Mouse (Mus musculus): Measurements from ENCODE around the gene Hsf4. TPM values are rescaled to one million over a fixed set of nuclear protein-coding genes. Genes with fewer than 3 reads are reported as not detected.

Gene Hsf4
- total RNA-seq, 2 experiments from 2014 or later: 11.5 to 12.0 TPM

DNA sequence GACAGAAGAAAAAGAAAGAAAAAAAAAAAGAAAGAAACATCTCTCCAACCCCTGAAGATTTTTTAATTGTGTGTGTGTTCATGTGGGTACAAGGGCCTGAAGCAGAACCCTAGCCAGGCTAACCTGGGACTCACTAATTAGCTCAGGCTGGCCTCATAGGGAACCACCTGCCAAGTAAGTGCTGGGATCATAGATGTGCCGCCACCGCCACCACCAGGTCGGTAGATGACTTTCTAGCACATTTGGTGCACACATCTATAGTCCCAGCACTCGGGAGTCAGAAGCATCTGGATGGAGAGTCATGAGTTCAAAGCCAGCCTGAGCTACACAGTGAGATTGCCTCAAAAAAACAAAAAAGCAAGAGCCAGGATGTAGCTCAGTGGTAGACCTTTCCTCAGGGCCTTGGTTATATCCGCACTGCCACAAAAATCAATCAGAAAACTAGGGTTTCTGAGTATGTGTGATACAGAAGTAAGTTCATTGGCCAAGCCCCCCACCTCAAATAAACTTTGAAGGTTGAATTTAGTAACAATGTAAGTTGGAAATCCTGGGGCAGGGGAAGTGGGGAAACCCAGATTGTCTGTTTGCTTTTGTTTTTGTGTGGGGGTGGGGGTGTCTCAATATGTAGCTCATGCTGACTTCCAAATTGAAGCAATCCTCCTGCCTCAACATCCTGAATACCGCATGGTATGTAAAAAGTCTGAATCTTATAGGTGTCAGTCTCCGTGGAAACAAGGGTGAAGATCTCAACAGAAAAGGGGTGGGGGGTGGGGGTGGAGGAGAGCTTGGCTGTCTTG is 12.1 kb upstream of the Hsf4 start:
- no peak for DNase-seq (ENCODE audit: low spot score in 2 of 2)
- intact Hi-C loops (cut with DNase I): no loop called here

DNA sequence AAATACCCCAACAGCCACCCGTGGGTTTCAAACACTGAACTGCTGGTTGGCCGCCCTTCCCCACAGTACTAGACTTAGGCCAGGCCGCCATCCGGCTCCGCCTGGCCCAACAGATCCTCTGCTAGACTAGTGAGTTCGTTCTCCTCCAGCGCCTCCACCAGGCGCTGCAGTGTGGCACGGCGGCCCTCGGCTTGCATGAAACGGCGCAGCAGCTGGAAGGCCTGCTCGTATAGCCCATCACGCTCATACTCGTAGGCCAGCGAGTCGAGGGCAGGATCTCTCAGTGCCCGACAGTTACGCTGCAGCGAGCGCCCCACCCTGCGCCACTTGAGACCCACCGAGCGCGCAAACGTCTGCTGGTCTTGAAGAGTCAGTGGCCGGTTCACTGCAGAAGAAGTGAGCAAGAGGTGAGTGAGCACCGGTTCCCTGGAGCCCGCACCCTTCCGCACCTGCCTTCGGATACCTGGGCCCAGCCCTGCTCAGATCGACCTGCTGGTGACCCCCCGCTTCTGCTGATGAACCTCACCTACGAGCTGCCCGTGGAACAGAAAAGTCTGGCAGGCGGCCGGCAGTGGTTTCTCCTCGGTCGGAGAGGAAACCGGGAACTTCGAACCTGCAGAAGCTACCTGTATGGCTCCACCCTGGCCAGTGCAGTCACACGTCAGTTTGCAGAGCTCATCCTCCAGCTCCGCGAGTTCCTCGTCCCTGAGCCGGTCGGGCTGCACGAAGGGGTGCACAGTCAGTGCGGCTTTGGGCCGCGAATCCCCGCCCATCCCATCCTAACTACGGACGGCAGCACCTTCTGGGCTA is 10.5 kb upstream of the Hsf4 start:
- intact Hi-C loops (cut with DNase I): no loop called here
- DNase-seq (ENCODE audit: low spot score in 2 of 2): peak; percentile 30 to 45

DNA sequence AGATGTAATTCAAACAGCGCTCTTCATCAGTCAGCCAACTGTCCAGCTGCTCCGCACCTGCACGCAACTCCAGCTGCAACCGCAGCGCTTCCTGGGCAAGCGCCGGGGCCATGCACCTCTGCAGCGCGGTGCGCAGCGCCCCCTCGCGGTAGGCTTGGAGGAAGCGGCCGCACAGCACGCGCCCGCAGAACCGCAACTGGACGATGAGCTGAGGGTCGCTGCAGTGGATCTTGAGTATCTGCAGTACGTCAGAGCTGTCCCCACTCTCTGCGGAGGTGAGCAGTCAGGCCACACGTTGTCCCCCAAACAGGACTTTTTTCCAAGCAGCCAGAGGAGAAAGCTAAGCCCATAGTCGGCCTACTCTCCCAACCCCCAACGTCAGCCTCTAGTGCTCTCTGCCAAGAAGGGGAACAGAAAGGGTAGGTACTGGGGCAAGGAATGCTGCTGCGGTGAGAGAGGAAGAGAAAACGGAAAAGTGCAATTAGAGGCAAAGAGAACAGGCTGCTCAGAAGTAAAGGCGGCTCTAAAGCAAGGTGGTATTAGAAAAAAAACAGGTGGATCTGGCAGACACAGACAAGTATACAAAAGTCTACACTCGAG is 9.8 kb upstream of the Hsf4 start:
- DNase-seq (ENCODE audit: low spot score in 2 of 2): peak; percentile 68 to 69
- intact Hi-C loops (cut with DNase I): no loop called here

DNA sequence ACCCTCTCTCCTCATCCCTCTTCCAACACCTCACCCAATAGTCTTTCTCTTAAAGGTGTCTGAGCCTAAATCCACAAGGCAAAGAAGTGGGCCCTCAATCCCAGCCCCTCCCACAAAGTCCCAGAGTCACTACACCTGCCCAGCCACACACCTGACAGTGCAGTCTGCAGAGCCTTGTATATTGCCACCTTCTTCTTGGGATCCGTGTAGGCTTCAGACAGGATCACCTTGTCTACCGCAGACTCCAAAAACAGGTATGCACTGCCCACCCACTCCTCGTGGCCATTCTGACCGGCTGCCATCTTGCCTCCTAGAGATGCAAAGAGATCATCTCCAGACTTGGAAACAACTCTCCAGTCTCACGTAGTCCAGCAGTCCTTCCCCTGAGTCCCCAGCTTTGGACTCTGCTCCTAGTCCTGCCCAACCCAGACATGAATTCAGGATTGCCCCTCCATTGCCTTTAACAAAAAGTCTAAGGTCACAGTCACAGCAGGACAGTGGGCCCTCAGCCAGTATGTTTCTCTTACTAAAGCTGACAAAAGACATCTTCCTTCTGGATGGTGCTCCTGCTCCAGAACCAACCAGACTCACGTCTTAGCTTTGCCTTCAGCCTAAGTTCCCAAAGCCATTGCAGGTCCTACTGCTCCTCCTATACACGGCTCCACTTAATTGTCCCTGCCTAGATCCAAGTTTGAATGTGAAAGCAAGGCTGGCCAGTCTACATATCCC is 9.1 kb upstream of the Hsf4 start:
- intact Hi-C loops (cut with DNase I): no loop called here
- no peak for DNase-seq (ENCODE audit: low spot score in 2 of 2)

DNA sequence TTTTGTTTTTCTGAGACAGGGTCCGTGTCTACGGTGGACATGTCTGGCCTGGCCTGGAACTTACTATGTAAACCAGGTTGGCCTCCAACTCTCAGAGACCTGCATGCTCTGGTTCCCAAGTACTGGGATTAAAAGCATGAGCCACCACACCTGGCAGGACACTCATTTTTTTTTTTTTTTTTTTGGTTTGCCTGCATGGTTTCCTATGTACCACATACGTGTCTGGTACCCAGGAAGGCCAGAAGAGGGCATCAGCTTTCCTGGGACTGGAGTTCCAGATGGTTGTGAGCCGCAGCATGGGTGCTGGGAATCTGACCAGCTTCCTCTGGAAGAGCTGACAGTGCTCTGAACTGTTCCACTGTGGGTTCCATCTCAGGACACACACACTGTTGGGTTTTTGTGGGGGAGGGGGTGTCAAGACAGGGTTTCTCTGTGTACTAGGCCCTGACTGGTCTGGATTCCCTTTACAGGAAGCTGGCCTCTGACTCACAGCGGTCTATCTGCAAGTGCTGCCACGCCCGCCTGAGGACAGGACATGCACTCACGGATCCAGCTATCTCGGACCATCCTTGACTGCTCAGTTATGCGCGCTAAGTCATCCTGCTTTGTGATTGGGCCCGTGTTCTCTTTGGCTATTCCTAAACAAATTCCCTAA is 8.1 kb upstream of the Hsf4 start:
- intact Hi-C loops (cut with DNase I): no loop called here
- DNase-seq (ENCODE audit: low spot score in 2 of 2): no peak

DNA sequence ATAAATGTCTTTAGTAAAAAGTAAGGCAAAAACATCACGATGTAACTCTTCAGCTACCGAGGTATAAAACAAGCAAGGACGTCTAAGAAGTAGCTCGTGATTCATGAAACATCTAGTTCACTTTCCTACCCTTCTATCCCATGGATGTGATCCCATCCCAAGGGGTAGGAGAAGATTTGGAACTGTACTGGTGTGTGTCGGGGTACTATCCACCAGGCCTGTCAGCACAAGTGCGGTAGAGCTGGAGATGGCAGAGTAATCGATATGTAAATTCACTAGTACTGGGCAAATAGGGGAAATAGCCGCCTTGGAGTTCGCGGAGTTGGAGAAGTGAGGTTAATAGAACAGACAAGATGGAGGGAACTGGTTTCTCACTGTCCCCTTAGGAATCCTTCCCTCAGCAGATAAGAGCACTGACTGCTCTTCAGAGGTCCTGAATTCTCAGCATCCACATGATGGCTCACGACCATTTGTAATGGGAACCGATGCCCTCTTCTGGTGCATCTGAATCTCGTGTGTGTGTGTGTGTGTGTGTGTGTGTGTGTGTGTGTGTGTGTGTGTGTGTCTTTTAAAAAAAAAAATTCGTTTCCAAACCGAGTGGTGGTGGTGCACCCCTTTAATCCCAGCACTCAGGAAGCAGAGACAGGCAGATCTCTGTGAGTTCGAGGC is 6.2 kb upstream of the Hsf4 start:
- intact Hi-C loops (cut with DNase I): no loop called here
- DNase-seq (ENCODE audit: low spot score in 2 of 2): no peak

DNA sequence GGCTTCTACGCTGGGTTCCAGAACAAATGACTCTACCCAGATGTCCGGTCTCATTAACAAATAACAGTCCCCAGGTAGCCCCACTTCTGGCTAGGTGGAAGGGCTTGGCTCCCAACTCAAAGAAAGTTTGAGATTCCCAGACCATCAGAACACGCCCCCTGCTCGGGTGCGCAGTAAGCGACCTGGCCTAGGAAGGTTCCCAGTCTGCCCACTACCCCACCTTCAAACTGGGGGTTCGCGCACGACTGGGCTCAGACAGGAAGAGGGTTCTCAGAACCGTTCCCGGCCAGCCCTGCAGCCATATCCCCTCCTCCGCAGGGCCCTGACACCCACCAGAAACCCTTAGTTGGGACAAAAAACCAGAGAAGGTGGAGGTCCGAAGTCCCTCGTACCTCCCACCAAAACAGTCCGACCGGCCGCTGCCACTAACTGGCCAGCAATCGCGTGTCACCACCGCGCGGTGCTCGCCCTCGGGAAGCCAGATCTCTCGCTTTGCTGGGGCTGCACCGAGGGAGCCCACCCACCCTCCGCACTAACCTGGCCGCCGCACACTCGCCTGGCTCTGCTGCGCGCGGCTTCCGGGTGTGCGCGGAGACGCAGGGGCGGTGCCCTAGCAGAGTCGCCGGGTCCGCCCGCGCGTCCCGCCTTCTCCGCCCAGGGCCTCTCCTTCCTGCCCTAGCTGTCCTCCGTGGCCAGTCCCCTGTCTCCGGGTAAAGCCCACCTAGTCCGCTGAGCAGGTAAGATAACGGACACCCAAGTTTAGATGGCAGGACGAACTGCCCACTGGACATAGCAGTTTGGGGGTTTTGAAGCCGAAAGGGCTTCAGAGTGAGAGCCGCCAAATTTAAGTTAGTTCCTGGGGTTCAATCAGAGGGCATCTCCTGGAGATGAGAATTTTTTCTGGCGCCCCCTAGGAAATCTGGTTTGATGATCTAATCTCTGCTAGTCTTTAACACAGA is 5.3 kb upstream of the Hsf4 start, which contains the start of the genes Tradd and Fbxl8:
Gene Tradd, minus strand, starts transcription at position 586 of the 959 bp plus-strand sequence.
Gene Fbxl8, plus strand, starts transcription at position 625 of the 959 bp plus-strand sequence.
- peak in 1 of 2 experiments; percentile 48 for DNase-seq (ENCODE audit: low spot score in 2 of 2)
- intact Hi-C loops (cut with DNase I): no loop called here

DNA sequence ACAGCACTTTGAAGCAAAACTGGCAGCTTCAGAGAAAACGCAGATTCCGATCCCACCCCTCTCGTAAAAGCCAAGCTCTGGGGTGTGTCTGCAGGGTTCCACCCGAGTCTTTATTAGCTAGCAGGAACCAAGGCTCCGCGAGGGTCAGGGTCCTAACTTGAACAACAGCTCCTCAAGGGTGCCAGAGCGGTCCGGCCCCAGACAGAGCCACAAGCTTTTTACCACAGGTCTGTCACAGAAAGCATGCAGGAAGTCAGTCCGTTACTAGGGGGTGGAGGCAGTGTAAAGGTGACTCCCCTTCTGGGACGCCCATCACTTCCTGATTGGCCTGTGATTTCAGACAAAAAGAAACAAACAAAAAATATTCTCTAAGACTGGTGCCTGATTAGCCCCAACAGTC is 4.5 kb upstream of the Hsf4 start:
- no peak for DNase-seq (ENCODE audit: low spot score in 2 of 2)
- intact Hi-C loops (cut with DNase I): no loop called here

DNA sequence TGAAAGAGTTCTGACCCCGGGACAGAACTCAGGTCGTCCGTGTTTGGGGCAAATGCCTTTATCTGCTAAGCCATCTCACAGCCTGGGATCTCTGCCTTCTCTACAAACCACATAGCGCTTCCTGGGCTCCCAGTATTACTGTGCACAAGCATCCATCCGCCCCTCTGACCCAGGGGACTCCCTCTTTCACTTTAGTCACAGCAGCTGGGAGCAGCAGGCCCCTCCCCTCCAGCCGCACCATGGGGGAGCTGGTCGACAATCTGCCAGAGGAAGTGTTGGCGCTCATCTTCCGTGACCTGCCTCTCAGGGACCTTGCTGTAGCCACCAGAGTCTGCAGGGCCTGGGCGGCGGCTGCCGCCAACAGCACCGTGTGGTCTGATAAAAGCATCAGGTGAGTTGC is 2.8 kb upstream of the Hsf4 start:
- intact Hi-C loops (cut with DNase I): no loop called here
- no peak for DNase-seq (ENCODE audit: low spot score in 2 of 2)

DNA sequence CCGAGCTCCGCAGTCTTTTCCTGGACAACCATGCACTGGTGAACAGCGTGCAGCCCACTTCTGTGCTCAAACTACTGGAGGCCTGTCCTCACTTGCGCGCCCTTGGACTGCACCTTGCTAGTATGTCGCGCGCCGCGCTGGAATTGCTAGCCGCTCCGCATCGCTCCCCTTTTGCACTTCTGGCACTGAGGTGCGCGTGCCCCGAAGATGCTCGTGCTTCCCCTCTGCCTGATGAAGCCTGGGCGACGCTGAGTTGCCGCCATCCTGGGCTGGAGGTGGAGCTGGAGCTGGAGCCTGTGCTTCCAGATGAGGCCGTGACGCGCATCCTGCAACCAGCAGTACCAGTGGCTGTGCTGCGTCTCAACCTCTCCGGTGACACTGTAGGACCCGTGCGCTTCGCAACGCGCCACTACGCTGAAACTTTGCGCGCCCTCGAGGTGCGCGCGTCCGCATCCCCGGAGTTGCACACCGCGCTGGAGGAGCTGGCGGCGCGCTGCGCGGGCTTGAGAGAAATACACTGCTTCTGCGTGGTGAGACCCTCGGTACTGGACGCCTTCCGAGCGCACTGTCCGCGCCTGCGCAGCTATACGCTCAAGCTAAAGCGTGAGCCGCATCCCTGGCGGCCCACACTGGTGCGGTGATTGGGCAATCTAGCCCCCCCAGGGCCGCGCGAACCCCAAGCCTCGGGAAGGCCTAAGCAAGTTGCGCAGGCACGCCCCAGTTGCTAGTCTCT is 1.1 kb upstream of the Hsf4 start:
- peak; percentile 87 to 90 for DNase-seq (ENCODE audit: low spot score in 2 of 2)
- intact Hi-C loops (cut with DNase I): no loop called here

DNA sequence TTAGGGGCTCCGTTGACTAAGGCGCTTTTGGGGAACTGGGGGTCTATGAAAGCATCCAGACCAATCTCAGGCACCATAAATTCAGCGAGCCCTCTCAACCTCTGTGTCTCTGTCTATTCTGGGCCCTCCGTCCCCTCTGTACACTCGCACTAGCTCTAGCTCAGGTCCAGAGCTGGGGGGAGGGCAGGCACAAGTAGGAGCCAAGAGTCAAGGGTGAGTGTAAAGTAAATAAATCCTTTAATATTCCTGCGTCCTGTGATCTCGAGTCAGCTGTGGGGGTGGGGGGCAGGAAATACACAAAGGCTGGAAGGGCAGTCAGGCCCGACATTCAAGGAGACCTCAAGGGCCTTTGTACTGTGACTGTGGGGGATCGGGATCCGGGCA is 534 bp upstream of the Hsf4 start:
- intact Hi-C loops (cut with DNase I): no loop called here
- DNase-seq (ENCODE audit: low spot score in 2 of 2): no peak

DNA sequence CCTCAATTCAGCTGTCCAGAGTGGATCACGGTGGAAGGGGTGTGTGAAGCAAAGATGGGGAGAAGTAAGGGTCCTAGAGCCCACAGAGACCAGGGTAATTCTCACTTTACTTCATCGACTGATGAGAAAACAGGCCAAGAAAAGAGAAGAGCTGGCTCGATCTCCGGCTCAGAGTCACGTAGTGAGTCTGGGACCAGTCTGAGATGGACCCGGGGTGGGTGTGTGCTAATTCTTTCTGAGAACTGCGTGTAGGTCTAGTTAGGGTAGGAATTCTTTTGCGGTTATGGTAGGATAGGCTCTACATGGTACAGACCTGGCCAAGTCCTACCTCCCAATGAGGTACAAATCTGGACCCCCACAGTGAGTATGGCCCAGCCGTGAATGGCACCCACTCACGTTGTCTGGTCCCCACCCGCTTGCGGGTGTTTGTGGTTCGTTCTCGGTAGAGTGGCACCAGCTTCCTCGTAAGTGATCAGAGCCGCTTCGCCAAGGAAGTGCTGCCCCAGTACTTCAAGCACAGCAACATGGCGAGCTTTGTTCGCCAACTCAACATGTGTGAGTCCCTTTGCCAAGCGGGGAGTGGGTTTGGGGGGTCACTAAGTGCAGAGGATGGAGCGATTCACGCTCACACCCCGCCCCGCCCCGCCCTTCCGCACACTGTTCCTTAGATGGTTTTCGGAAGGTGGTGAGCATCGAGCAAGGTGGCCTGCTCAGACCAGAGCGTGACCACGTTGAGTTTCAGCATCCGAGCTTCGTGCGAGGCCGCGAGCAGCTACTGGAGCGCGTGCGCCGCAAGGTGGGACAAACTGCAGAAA is 707 bp downstream of the Hsf4 start:
- intact Hi-C loops (cut with DNase I): no loop called here
- DNase-seq (ENCODE audit: low spot score in 2 of 2): no peak

DNA sequence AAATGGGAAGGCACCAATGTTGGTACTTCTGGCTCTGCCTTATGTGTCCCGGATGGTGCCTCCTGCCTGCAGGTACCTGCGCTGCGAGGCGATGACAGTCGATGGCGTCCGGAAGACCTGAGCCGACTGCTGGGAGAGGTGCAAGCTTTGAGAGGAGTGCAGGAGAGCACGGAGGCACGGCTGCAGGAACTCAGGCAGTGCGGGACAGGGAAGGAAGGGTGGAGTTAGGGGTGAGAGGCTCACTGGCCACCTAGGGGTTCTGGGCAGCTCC is 1.2 kb downstream of the Hsf4 start:
- no peak for DNase-seq (ENCODE audit: low spot score in 2 of 2)
- intact Hi-C loops (cut with DNase I): no loop called here

DNA sequence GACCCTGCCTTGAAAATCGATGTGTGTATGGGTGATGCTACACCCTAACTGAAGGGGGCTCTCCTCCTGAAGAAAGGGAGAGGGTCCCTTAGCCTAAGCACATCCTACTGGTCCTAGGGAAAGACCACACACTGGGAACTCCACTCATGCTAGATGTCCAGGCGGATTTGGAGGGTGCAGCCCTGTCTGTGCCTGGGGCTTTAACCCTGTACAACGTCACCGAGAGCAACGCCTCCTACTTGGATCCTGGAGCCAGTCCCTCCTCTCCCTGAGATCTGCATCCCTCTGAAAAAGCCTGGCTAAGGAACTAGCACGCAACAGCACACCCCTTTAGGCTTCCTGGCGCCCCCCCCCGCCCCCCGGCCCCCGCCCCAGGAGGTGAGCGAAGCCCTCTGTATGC is 5.8 kb downstream of the Hsf4 start:
- intact Hi-C loops (cut with DNase I): no loop called here
- no peak for DNase-seq (ENCODE audit: low spot score in 2 of 2)

DNA sequence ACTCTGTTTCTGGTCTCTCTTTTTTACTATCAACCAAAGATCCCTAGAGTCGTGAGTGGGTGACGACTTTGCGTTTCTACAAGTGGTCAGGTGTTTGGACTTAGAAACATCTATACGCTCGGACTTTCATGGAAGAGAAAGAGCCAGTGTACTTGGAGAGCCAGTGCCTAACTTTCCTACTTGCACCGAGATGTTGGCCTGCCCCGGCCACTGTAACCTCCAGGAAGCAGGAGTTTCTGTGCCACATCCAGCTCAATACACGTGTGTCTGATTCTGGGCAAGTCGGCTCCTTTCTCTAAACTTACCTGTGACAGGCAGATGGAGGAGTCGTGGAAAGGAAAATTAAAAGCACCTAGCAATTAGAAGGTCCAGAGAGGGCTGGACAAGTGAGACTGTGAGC is 6.2 kb downstream of the Hsf4 start, which contains the start of gene Nol3:
Gene Nol3, plus strand, starts transcription at position 301 of the 400 bp plus-strand sequence.
- no peak for DNase-seq (ENCODE audit: low spot score in 2 of 2)
- intact Hi-C loops (cut with DNase I): no loop called here

DNA sequence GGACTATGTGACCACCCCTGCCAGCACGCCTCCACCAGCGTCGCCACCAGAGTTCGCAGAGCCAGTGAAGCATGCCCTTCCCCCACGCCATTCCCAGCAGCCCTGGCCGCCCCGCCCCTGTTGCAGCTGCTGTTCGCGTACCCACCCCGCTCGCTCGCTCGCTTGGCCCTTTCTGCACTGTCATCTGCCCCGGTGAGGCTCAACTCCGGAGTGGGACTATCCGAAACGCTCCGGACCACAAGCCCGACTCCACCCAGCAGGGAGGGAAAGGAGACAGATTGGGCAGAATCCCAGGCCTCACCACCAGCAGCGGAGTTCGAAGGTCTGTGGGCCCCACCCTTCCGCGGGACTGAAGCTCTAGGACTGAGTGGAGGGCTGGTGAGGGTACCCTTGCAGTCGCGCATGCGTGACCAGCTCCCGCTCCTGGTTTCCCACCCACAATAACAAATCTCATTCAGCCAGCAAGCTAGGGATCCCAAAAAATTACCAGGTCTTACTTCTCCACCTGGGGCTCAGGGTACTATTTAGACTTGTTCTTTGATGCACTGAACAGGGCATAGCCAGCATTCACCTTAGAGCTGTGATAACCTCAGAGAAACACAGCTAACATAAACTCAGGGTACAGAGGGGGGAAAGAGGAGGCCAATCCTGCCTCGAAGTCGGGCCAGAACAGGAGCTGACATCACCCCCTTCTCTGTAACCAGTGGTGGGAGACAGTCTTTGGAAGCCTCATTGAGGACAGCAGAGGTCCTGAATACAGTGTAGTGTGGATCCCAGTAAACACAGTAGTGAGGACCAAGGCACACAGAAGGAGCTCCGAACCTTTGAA is 6.9 kb downstream of the Hsf4 start:
- peak; percentile 53 to 54 for DNase-seq (ENCODE audit: low spot score in 2 of 2)

More for the DNA sequence above, 6.9 kb downstream of the Hsf4 start:
- intact Hi-C loops (cut with DNase I): no loop called here

All from left cerebral cortex, postnatal 36 days (tissue).